Mouse (Mus musculus) spleen, adult 12 weeks (tissue): ENCODE data around the gene Magohb.

ENCODE experiments used
- DNase-seq: peaks from one replicate; pipeline ENCODE4 v3.0.0; 2022; ENCODE audit warnings: low spot score

The Magohb gene

DNA sequence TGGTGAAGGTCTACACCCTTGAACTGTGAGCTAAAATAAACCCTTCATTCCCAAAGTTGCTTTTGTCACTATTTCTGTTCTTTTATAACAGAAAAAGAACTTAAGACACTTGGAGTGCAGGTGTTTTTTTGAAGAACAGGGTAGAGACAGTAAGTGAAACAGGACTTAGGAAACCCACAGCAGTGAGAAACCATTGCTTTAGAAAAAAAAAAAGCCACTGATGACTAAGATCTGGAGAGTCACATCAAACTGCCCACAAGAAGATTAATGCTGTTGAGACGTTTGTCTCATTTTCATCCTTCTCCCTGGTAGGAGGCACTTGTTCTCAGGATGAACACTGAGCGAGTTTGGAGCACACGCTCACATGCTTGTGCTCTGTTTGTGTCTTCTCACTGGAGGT is 31.0 kb downstream of the Magohb start:
- no peak for DNase-seq

DNA sequence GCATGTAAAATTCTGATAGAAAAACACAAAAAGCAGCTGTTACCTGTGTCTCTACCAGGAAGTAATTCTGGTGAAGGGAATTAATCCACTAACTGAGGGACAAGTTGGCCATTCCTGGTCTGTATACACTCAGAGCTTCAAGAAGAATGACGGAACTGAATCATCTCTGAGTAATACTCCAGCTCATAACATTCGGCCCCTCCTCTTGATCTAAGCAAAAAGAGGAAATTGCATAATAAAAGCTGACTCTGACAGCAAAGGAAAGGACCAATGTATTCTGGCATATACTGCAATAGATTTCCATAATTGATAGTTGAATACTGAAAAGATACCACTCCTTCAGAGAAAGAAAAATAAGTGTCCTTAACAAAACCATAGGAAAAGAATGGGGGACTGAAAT is 45.8 kb downstream of the Magohb start, which contains the start of gene Klra2:
TSS of gene Klra2 (minus strand) at position 157 of the 400 bp plus-strand sequence.
- DNase-seq = no peak

DNA sequence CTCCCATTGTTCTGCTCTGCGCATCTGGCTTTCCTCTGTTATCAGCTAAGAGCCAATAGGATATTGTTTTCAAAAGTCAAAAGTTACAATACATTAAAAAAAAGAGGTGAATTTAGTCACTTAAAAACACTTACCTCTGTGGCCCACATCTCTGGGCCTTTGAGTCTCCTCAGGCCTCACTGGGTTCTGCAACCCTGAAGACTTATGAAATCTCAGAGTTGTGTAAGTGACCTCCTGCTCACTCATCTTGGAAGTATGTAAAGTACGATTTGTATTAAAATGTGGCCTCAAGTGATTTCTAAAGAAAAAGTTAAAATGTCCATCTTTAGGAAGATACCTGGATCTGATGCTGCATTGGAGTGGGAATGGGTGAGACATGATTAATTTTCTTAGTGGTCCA is 48.0 kb downstream of the Magohb start:
- DNase-seq = no peak
